Mouse (Mus musculus): Measurements from ENCODE around the gene P2ry10b. TPM values are rescaled to one million over a fixed set of nuclear protein-coding genes. Genes with fewer than 3 reads are reported as not detected.

The P2ry10b gene
- polyA plus RNA-seq (2015; fragmentation: Illumina TruSeq; extraction: RNeasy Lipid Tissue Mini Kit (QIAGEN cat#74804); ENCODE audit: low read depth, low replicate concordance) = 0.77 TPM

GRCm38 (mm10) chrX:107148681-107149080, at the start of gene P2ry10b:
TSS of gene P2ry10b (plus strand) at chrX:107148927.

Other genes with a start within 250 kb of the P2ry10b start
- 1.3 TPM for gene Lpar4, start 228.3 kb upstream of the P2ry10b start, polyA plus RNA-seq (2015; fragmentation: Illumina TruSeq; extraction: RNeasy Lipid Tissue Mini Kit (QIAGEN cat#74804); ENCODE audit: low read depth, low replicate concordance)
- gene P2ry10, start 60.4 kb upstream of the P2ry10b start, polyA plus RNA-seq (2015; fragmentation: Illumina TruSeq; extraction: RNeasy Lipid Tissue Mini Kit (QIAGEN cat#74804); ENCODE audit: low read depth, low replicate concordance) = 0.16 TPM
- gene Gpr174, start 107.0 kb downstream of the P2ry10b start, polyA plus RNA-seq (2015; fragmentation: Illumina TruSeq; extraction: RNeasy Lipid Tissue Mini Kit (QIAGEN cat#74804); ENCODE audit: low read depth, low replicate concordance) = 0.09 TPM